Mouse (Mus musculus) limb, embryonic 14.5 days (tissue): ENCODE measurements around the gene Etv3. TPM values are rescaled to one million over a fixed set of nuclear protein-coding genes. Genes with fewer than 3 reads are reported as not detected.
"Not testable (repeated sequence)": the region's sequence is repeated elsewhere in the genome, so short reads cannot be mapped to it uniquely, and the experiment has no call there.

Source experiments
- ATAC-seq: fragments of 200-750 bp; cut with Nextera tagmentation; 2 replicates; pipeline ENCODE4 v1.8.0; 2017; ENCODE audit warnings: low read depth, moderate number of reproducible peaks, moderate TSS enrichment; ENCODE audit not compliant: low FRiP score
- DNase-seq: peaks from one replicate; pipeline ENCODE4 v3.0.0-alpha.2; 2015; ENCODE audit warnings: low spot score
- H3K27ac ChIP-seq: fragments of 300-500 bp; sonication (generic); replicated peaks from 2 replicates; pipeline ENCODE4 v1.5.1; 2014; ENCODE audit warnings: low read depth, mild to moderate bottlenecking, low read length, moderate library complexity, mixed read lengths
- H3K27me3 ChIP-seq: fragments of 300-500 bp; sonication (generic); 2 replicates; pipeline ENCODE4 v1.6.1; 2014; ENCODE audit warnings: low read length, mixed read lengths; ENCODE audit not compliant: control insufficient read depth, insufficient read depth
- H3K36me3 ChIP-seq: fragments of 300-500 bp; sonication (generic); 2 replicates; pipeline ENCODE4 v1.6.1; 2014; ENCODE audit warnings: mild to moderate bottlenecking, low read length, moderate library complexity, mixed read lengths; ENCODE audit not compliant: control insufficient read depth, insufficient read depth
- H3K4me1 ChIP-seq: fragments of 300-500 bp; sonication (generic); 2 replicates; pipeline ENCODE4 v1.6.1; 2014; ENCODE audit warnings: antibody characterized with exemption, low read length, mixed read lengths; ENCODE audit not compliant: control insufficient read depth, insufficient read depth
- H3K4me2 ChIP-seq: fragments of 300-500 bp; sonication (generic); replicated peaks from 2 replicates; pipeline ENCODE4 v1.6.1; 2014; ENCODE audit warnings: low read depth, mild to moderate bottlenecking, low read length, moderate library complexity; ENCODE audit not compliant: severe bottlenecking
- H3K4me3 ChIP-seq: fragments of 300-500 bp; sonication (generic); replicated peaks from 2 replicates; pipeline ENCODE4 v1.5.1; 2014; ENCODE audit warnings: low read length
- H3K9ac ChIP-seq: fragments of 300-500 bp; sonication (generic); 2 replicates; pipeline ENCODE4 v1.6.1; 2014; ENCODE audit warnings: mild to moderate bottlenecking, low read depth, low read length, moderate library complexity; ENCODE audit not compliant: severe bottlenecking
- H3K9me3 ChIP-seq: fragments of 300-500 bp; sonication (generic); 2 replicates; pipeline ENCODE4 v1.6.1; 2016; ENCODE audit warnings: low read length; ENCODE audit not compliant: control insufficient read depth
- POLR2A ChIP-seq: fragments of 200-500 bp; IDR thresholded peaks from 2 replicates; pipeline ENCODE4 v1.8.0; 2012; ENCODE audit warnings: inconsistent platforms, mild to moderate bottlenecking, moderate library complexity, borderline replicate concordance; ENCODE audit not compliant: insufficient read depth, insufficient read length; ENCODE audit errors: extremely low read depth
- WGBS: fragments of 180-500 bp; shearing (Covaris S2); extraction: QIAGEN DNeasy Blood & Tissue Kit; methylation state at CpG from one replicate; pipeline ENCODE4 v1.1.7; 2014; 5-methylcytosine and 5-hydroxymethylcytosine counted together
- polyA plus RNA-seq, 2 experiments: library from polyadenylated mRNA; depleted of rRNA in 1 of 2; stranded (reverse) in 1 of 2; unstranded in 1 of 2; fragments of >200 nt; fragmentation: Nextera tagmentation in 1 of 2; extraction: Ambion mirVana in 1 of 2; gene quantifications; 2 replicates each; pipeline versions ENCODE4 v1.2.1 to v1.2.3; 2012 to 2014

Etv3 gene
- polyA plus RNA-seq (2012; rRNA removed) (18.7 and 20.0 TPM in 2 replicates), polyA plus RNA-seq (2014; fragmentation: Nextera tagmentation; extraction: Ambion mirVana) (17.1 and 17.2 TPM in 2 replicates)

DNA sequence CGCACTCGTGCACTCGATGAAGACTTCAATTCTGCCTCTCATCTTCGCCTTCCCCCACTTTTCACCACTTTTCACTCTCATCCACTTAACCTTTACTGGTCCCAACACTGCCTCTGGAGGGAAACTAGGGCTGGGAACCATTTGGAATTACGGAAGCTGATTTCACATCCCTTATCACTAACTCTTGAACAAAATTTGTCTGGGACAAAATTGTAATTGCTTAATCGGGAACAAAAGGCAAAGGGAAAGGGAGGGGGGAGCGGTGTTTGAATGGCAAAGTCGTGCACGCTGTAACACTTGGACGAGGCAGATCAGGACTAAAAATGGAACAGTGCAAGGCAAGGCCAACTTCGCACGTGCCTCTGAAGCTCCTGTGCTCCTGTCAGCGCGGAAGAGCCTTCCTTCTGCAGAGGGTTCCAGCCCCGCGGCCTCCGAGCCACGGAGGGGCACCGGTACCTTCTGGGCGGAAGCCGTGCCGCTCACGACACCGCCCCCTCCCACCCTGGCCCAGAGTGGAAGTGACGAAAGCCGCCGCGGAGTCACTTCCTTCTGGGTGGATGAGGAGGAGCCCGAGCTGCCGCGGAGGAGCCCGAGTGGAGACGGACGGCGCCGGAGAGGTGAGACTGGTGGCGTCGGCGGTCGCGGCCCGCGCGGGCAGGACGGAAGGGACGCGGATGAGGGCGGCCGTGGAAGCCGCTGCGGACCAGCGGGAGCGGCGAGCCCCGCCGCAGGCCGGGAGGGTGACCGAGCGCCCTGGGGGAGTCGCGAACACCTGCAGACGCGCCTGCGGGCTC is at the start of gene Etv3:
Gene Etv3, plus strand, starts transcription at position 365 of the 794 bp plus-strand sequence.
- DNase-seq (peak; percentile 86), ATAC-seq (peak; percentile 94)
- peak within 1 kb of the TSS; percentile 80 for H3K4me3 ChIP-seq
- H3K36me3 ChIP-seq, result peaks cover 28% of the 10 kb centered on the region
- peak within 1 kb of the TSS; percentile 77 for H3K27ac ChIP-seq
- peak within 1 kb of the TSS; percentile 65 for H3K4me2 ChIP-seq
- no peaks in the 10 kb centered on the region for H3K9me3 ChIP-seq
- H3K4me1 ChIP-seq, result peaks cover 9% of the 10 kb centered on the region; the same call in 1 of the 2 replicates
- TF ChIP-seq POLR2A, result peak; percentile 97; the same call in 1 of the 2 replicates
- 6% methylated on average over 55 of the region's 64 CpGs for WGBS
- peak within 1 kb of the TSS; percentile 97 for H3K9ac ChIP-seq
- no peaks in the 10 kb centered on the region for H3K27me3 ChIP-seq

GRCm38 (mm10) chr3:87477948-87478347 is 47.3 kb upstream of the Etv3 start:
- not testable (repeated sequence) for H3K27ac ChIP-seq, ATAC-seq, H3K27me3 ChIP-seq, H3K4me1 ChIP-seq, H3K9ac ChIP-seq, DNase-seq, H3K4me3 ChIP-seq, H3K9me3 ChIP-seq, H3K4me2 ChIP-seq, H3K36me3 ChIP-seq
- WGBS, result 82% methylated on average over 3 of the region's 3 CpGs

GRCm38 (mm10) chr3:87478596-87478995 is 46.6 kb upstream of the Etv3 start:
- not testable (repeated sequence) for H3K9me3 ChIP-seq, H3K27me3 ChIP-seq, H3K4me2 ChIP-seq, H3K4me1 ChIP-seq, H3K27ac ChIP-seq, ATAC-seq, H3K36me3 ChIP-seq, DNase-seq, H3K9ac ChIP-seq, H3K4me3 ChIP-seq
- WGBS, result 84% methylated on average over 6 of the region's 6 CpGs

- not testable (repeated sequence) for H3K4me2 ChIP-seq, ATAC-seq, H3K27ac ChIP-seq, H3K9ac ChIP-seq, H3K4me3 ChIP-seq, H3K27me3 ChIP-seq, H3K36me3 ChIP-seq, H3K4me1 ChIP-seq, H3K9me3 ChIP-seq, DNase-seq
Observed at GRCm38 (mm10) chr3:87479230-87479629, 46.0 kb upstream of the Etv3 start.

DNA sequence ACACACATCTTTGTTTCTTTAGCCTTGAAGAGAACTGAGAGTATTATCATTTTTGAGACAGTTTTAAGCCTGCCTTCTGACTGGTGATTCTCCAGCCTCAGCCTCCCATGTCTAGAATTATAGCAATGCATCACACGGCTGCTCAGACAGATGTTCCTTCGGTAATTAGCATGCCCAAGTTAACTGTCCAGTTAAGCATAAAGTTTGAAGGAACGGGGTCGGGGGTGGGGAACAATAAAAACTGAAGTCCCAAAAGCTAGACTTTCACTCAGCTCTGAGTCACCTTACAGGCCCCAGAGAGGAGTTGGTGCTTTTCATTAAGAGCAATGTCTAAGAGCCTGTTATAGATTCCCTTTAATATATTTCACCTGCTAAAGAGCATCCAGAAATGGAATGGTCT is 37.8 kb upstream of the Etv3 start:
- 74% methylated on average over 4 of the region's 4 CpGs for WGBS
- no peak overlapping the region for H3K27ac ChIP-seq
- no peaks in the 10 kb centered on the region for H3K4me1 ChIP-seq
- H3K27me3 ChIP-seq, result no peaks in the 10 kb centered on the region
- H3K36me3 ChIP-seq, result no peaks in the 10 kb centered on the region
- H3K4me2 ChIP-seq, result no peak overlapping the region
- H3K9ac ChIP-seq, result no peak overlapping the region
- no peak for ATAC-seq
- H3K9me3 ChIP-seq, result no peaks in the 10 kb centered on the region
- TF ChIP-seq POLR2A, result no peak
- no peak for DNase-seq
- no peak overlapping the region for H3K4me3 ChIP-seq
